Mouse (Mus musculus) stomach, embryonic 14.5 days (tissue): ENCODE measurements around the gene Erich4. TPM values are rescaled to one million over a fixed set of nuclear protein-coding genes. Genes with fewer than 3 reads are reported as not detected.

ENCODE experiments used
- ATAC-seq: fragments of 200-750 bp; cut with Nextera tagmentation; 2 replicates; pipeline ENCODE4 v1.8.0; 2017; ENCODE audit warnings: low read depth, moderate TSS enrichment; ENCODE audit not compliant: insufficient number of reproducible peaks, insufficient read depth, low FRiP score
- H3K27ac ChIP-seq: fragments of 300-500 bp; sonication (generic); 2 replicates; pipeline ENCODE4 v1.5.1; 2014; ENCODE audit warnings: mild to moderate bottlenecking, low read length, moderate library complexity, mixed read lengths
- H3K27me3 ChIP-seq: fragments of 300-500 bp; sonication (generic); 2 replicates; pipeline ENCODE4 v1.6.1; 2014; ENCODE audit warnings: low read length, control low read depth, mixed read lengths; ENCODE audit not compliant: control insufficient read depth, insufficient read depth
- H3K36me3 ChIP-seq: fragments of 300-500 bp; sonication (generic); 2 replicates; pipeline ENCODE4 v1.6.1; 2014; ENCODE audit warnings: mild to moderate bottlenecking, control low read depth, low read length, moderate library complexity, mixed read lengths; ENCODE audit not compliant: control insufficient read depth, insufficient read depth
- H3K4me1 ChIP-seq: fragments of 300-500 bp; sonication (generic); 2 replicates; pipeline ENCODE4 v1.6.1; 2014; ENCODE audit warnings: low read length, control low read depth, mixed read lengths; ENCODE audit not compliant: control insufficient read depth, insufficient read depth
- H3K4me2 ChIP-seq: fragments of 300-500 bp; sonication (generic); replicated peaks from 2 replicates; pipeline ENCODE4 v1.6.1; 2014; ENCODE audit warnings: low read depth, low read length, control low read depth
- H3K4me3 ChIP-seq: fragments of 300-500 bp; sonication (generic); 2 replicates; pipeline ENCODE4 v1.5.1; 2014; ENCODE audit warnings: low read depth, low read length, control low read depth
- H3K9ac ChIP-seq: fragments of 300-500 bp; sonication (generic); replicated peaks from 2 replicates; pipeline ENCODE4 v1.6.1; 2014; ENCODE audit warnings: low read depth, mild to moderate bottlenecking, control low read depth, low read length, moderate library complexity, mixed read lengths
- H3K9me3 ChIP-seq: fragments of 300-500 bp; sonication (generic); 2 replicates; pipeline ENCODE4 v1.6.1; 2016; ENCODE audit warnings: low read depth, low read length, control low read depth; ENCODE audit not compliant: control insufficient read depth
- WGBS: fragments of 180-500 bp; shearing (Covaris S2); extraction: QIAGEN DNeasy Blood & Tissue Kit; methylation state at CpG from one replicate; pipeline ENCODE4 v1.1.7; 2014; 5-methylcytosine and 5-hydroxymethylcytosine counted together
- polyA plus RNA-seq: library from polyadenylated mRNA; unstranded; fragments of >200 nt; fragmentation: Nextera tagmentation; extraction: Ambion mirVana; gene quantifications from 2 replicates; pipeline ENCODE4 v1.2.1, GENCODE M21; 2014

Gene Erich4
- polyA plus RNA-seq, 1 experiment from 2014 or later: not detected

DNA sequence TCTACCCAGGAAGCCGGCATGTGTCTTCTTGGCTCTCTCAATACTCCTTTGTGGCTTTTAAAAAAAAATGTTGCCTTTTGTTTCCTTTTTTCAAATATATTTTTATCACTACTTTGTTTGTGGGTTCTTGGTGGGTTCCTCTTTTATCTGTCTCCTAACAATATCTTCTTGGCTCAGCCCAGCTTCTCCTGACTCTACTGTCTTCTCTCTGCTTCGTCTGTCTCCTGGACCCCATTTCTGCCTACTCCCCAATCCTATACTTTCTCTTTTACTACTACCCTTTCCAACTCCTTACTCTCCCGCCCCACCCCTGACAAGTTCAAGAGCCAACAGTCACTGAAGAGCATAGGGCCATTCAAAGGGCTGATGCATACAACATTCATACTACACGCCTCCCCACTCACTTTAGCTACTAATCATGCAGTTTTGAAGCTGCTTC, 9.0 kb downstream of the Erich4 start:
- Histone ChIP-seq H3K27ac (no peak overlapping the region), H3K4me1 (no peaks in the 10 kb centered on the region)

DNA sequence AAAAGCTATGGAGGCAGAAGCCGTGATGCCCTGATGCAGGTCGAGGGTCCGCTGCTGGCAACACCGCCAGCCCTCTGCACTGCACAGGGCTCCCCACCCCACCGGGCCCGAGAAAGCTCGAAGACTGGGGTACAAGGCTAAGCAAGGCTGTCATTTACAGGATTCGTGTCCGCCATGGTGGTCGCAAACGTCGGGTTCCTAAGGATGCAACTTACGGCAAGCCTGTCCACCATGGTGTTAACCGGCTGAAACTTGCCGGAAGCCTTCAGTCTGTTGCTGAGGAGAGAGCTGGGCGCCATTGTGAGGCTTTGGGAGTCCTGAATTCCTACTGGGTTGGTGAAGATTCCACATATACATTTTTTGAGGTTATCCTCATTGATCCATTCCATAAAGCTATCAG, 14.3 kb downstream of the Erich4 start:
- ATAC-seq: no peak
- no peaks in the 10 kb centered on the region for H3K36me3 ChIP-seq

More for the DNA sequence above, 9.0 kb downstream of the Erich4 start:
- Histone ChIP-seq H3K27me3 (no peaks in the 10 kb centered on the region), H3K4me2 (no peak overlapping the region), H3K9ac (no peak overlapping the region), H3K36me3 (no peaks in the 10 kb centered on the region), H3K4me3 (no peak overlapping the region), H3K9me3 (no peaks in the 10 kb centered on the region)
- WGBS: 78% methylated on average over 4 of the region's 4 CpGs
- ATAC-seq: no peak

DNA sequence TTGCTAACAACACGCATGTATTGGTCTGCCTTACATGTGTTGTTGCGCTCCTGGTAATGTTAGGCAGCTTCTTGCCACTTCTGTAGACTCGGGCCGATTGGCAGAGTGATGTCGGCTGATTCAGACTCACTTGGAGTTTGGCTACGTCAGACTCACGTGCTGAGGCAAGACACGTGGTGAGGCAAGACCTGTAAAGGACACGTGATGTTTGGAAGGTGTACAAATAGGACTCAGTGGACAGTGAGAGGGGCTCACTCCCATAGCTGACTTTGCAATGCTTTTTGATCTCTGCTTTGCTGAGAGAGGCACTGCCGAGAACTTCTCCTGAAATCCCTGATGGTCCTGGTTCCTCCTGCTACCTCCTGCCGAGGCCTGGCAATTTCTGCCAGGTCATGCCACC, 15.0 kb downstream of the Erich4 start:
- no peaks in the 10 kb centered on the region for H3K9me3 ChIP-seq
- ATAC-seq: no peak
- H3K27ac ChIP-seq: no peak overlapping the region
- H3K36me3 ChIP-seq: no peaks in the 10 kb centered on the region
- WGBS: 84% methylated on average over 11 of the region's 11 CpGs
- H3K4me3 ChIP-seq: no peak overlapping the region
- H3K27me3 ChIP-seq: no peaks in the 10 kb centered on the region
- H3K4me2 ChIP-seq: no peak overlapping the region
- no peaks in the 10 kb centered on the region for H3K4me1 ChIP-seq
- no peak overlapping the region for H3K9ac ChIP-seq

More for the DNA sequence above, 14.3 kb downstream of the Erich4 start:
- Histone ChIP-seq H3K27me3 (no peaks in the 10 kb centered on the region), H3K9ac (no peak overlapping the region), H3K27ac (no peak overlapping the region), H3K4me2 (no peak overlapping the region), H3K4me1 (no peaks in the 10 kb centered on the region), H3K4me3 (no peak overlapping the region), H3K9me3 (no peaks in the 10 kb centered on the region)
- WGBS: 87% methylated on average over 16 of the region's 16 CpGs

DNA sequence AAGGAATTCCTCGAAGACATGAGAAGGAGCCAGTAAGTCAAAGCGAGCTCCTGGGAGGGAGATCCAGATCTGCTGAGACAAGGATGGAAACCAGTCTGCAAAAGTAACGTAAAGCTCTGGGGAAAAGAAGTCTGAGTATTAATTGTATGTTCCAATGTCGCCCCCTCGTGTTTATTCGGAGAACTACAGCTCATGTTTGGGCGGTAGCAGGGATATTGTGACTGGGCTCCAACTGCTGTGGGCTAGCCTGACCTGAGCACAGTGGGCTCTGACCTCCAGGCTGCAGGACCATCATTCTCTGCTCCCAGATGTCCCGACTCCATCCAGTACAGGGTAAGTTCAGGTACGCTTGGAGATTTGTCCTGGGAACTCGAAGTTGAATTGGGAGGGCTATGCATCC, 16.0 kb downstream of the Erich4 start:
- WGBS: 11% methylated on average over 10 of the region's 10 CpGs
- no peak overlapping the region for H3K9ac ChIP-seq
- H3K36me3 ChIP-seq: no peaks in the 10 kb centered on the region
- ATAC-seq: no peak
- no peak overlapping the region for H3K4me2 ChIP-seq
- H3K9me3 ChIP-seq: no peaks in the 10 kb centered on the region
- no peaks in the 10 kb centered on the region for H3K4me1 ChIP-seq
- H3K27ac ChIP-seq: no peak overlapping the region
- H3K4me3 ChIP-seq: no peak overlapping the region
- no peaks in the 10 kb centered on the region for H3K27me3 ChIP-seq

DNA sequence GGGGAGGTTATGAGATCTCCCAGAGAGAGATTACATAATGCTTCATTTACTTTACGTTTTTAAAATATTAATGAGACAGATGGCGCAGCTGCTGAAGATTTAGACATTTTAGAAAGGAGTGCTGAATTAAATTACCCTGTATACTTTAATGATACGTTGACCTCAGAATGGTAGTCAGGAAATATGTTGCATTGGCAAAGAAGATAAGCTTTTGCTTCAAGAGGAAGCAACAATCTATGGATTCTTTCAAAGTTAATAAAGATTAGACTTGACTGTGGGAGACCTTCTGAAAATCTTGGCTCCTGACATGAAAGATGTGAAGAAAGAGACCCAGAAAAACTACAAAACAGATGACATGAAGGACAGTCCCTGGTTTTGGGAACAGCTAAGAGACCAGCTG, 21.8 kb downstream of the Erich4 start:
- WGBS: 68% methylated on average over 3 of the region's 3 CpGs
- no peak for ATAC-seq
- no peak overlapping the region for H3K27ac ChIP-seq

DNA sequence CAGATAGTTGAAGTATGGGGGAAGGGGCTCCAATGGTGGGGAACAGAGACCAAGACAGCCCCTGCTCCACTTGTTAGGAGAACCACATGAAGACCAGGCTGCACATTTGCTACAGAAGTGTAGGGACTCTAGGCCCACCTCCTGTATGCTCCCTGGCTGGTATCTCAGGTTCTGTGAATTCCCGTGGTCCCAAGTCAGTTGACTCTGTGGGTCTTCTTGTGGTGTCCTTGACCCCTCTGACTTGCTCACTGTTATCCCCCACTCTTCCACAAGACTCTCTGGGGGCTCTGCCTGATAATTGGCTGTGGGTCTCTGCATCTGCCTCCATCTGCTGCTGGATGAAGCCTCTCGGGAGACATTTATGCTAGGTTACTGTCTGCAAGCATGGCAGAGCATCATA, 24.5 kb downstream of the Erich4 start:
- H3K27ac ChIP-seq: no peak overlapping the region
- WGBS: 90% methylated on average over 2 of the region's 2 CpGs
- H3K9me3 ChIP-seq: no peaks in the 10 kb centered on the region
- no peak overlapping the region for H3K9ac ChIP-seq
- H3K4me2 ChIP-seq: no peak overlapping the region
- H3K27me3 ChIP-seq: no peaks in the 10 kb centered on the region
- no peaks in the 10 kb centered on the region for H3K36me3 ChIP-seq
- no peak for ATAC-seq
- no peak overlapping the region for H3K4me3 ChIP-seq
- no peaks in the 10 kb centered on the region for H3K4me1 ChIP-seq

More for the DNA sequence above, 21.8 kb downstream of the Erich4 start:
- Histone ChIP-seq H3K9me3 (no peaks in the 10 kb centered on the region), H3K9ac (no peak overlapping the region), H3K36me3 (no peaks in the 10 kb centered on the region), H3K4me3 (no peak overlapping the region), H3K4me2 (no peak overlapping the region), H3K4me1 (no peaks in the 10 kb centered on the region), H3K27me3 (no peaks in the 10 kb centered on the region)

DNA sequence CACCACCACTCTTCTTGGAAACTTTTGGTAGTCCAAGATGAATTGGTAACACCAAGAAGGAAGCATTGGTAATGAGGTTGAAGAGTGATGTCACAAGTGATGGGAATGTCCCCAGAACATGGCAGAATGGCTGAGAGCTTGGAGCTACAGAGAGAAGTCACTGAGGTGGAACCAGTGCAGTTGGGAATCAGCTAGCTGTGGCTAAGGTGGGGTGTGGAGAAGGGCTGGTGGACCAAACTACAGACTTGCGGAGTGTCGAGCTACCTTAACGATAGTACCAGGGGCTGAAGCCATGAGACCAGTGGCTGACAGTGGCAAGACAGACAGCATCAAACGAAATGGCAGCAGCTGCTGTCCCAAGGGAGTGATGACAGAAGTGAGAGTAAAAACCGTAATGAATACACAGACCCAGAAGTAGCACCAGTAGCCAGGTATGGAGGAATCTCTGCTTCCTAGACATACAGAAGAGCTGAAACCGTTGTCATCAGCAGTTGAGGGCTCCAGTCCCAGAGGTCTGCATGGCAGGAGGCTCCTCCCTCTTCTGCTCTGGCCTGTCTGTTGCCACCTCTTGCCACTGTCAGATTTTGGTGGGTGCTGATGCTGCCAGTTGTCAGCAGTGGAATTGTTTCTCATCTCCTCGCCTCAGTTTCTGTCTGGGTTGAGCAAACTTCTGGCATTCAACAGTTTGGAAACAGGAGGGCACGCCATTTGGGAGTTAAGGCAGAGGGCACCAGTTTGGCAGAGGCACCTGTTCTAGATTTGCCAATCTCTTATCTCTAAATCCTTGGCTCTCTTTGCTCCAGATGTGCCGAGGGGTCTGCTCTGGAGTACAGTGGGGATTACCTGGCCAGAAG, 30.1 kb downstream of the Erich4 start:
- 76% methylated on average over 9 of the region's 9 CpGs for WGBS

DNA sequence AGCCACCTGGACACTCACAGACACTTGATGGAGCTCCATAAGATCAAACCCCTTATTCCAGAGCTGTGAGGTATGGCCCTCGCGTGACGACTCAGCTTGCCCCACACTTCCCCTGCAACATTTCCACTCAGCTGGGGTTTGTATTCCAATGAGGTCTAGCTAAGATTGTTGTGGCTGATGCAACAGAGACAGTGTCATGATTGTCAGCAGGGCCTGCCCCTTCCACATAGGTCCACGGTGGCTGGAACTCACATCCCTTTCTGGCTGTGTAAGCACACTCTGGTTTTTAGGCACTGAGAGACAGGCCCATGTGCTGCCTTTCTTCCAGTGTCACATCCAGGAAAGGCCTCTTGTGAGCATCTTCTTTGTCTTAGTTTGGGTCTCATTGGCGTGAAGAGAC, 31.0 kb downstream of the Erich4 start:
- Histone ChIP-seq H3K9ac (no peak overlapping the region), H3K4me3 (no peak overlapping the region), H3K4me1 (no peaks in the 10 kb centered on the region), H3K4me2 (no peak overlapping the region), H3K9me3 (no peaks in the 10 kb centered on the region), H3K36me3 (no peaks in the 10 kb centered on the region), H3K27ac (no peak overlapping the region), H3K27me3 (no peaks in the 10 kb centered on the region)
- 89% methylated on average over 5 of the region's 5 CpGs for WGBS
- no peak for ATAC-seq

More for the DNA sequence above, 30.1 kb downstream of the Erich4 start:
- Histone ChIP-seq H3K27me3 (no peaks in the 10 kb centered on the region), H3K9ac (no peak overlapping the region), H3K9me3 (no peaks in the 10 kb centered on the region), H3K36me3 (no peaks in the 10 kb centered on the region), H3K4me3 (no peak overlapping the region), H3K4me1 (no peaks in the 10 kb centered on the region), H3K27ac (no peak overlapping the region), H3K4me2 (no peak overlapping the region)
- ATAC-seq: no peak
